Mouse (Mus musculus) heart, embryonic 16.5 days (tissue): ENCODE measurements around the gene Fndc9. TPM values are rescaled to one million over a fixed set of nuclear protein-coding genes. Genes with fewer than 3 reads are reported as not detected.

Source experiments
- ATAC-seq: fragments of 200-750 bp; cut with Nextera tagmentation; replicated peaks from 2 replicates; pipeline ENCODE4 v1.8.0; 2017; ENCODE audit warnings: moderate number of reproducible peaks; ENCODE audit not compliant: insufficient read depth, low FRiP score; ENCODE audit errors: extremely low read depth
- H3K27ac ChIP-seq: fragments of 300-500 bp; sonication (generic); 2 replicates; pipeline ENCODE4 v1.5.1; 2014; ENCODE audit warnings: mild to moderate bottlenecking, low read length, control low read depth, moderate library complexity
- H3K27me3 ChIP-seq: fragments of 300-500 bp; sonication (generic); 2 replicates; pipeline ENCODE4 v1.6.1; 2014; ENCODE audit warnings: low read length, mixed read lengths; ENCODE audit not compliant: control insufficient read depth, insufficient read depth
- H3K36me3 ChIP-seq: fragments of 300-500 bp; sonication (generic); 2 replicates; pipeline ENCODE4 v1.6.1; 2014; ENCODE audit not compliant: control insufficient read depth, insufficient read depth
- H3K4me1 ChIP-seq: fragments of 300-500 bp; sonication (generic); 2 replicates; pipeline ENCODE4 v1.6.1; 2014; ENCODE audit warnings: low read length, mixed read lengths; ENCODE audit not compliant: control insufficient read depth, insufficient read depth
- H3K4me2 ChIP-seq: fragments of 300-500 bp; sonication (generic); 2 replicates; pipeline ENCODE4 v1.6.1; 2014; ENCODE audit warnings: low read depth, mild to moderate bottlenecking, control low read depth, low read length
- H3K4me3 ChIP-seq: fragments of 300-500 bp; sonication (generic); 2 replicates; pipeline ENCODE4 v1.5.1; 2014; ENCODE audit warnings: mild to moderate bottlenecking, control low read depth, low read length
- H3K9ac ChIP-seq: fragments of 300-500 bp; sonication (generic); 2 replicates; pipeline ENCODE4 v1.6.1; 2014; ENCODE audit warnings: low read length, control low read depth
- H3K9me3 ChIP-seq: fragments of 300-500 bp; sonication (generic); replicated peaks from 2 replicates; pipeline ENCODE4 v1.6.1; 2016; ENCODE audit warnings: low read length; ENCODE audit not compliant: control insufficient read depth
- WGBS: fragments of 180-500 bp; shearing (Covaris S2); extraction: QIAGEN DNeasy Blood & Tissue Kit; methylation state at CpG from one replicate; pipeline ENCODE4 v1.1.7; 2014; 5-methylcytosine and 5-hydroxymethylcytosine counted together
- polyA plus RNA-seq: library from polyadenylated mRNA; unstranded; fragments of >200 nt; fragmentation: Nextera tagmentation; extraction: Ambion mirVana; gene quantifications from 2 replicates; pipeline ENCODE4 v1.2.1, GENCODE M21; 2015

Gene Fndc9
- polyA plus RNA-seq, 1 experiment from 2014 or later = 0.08 TPM

- no peaks in the 10 kb centered on the region for H3K4me1 ChIP-seq
- no peak overlapping the region for H3K27ac ChIP-seq
- WGBS = 90% methylated on average over 11 of the region's 11 CpGs
- no peaks in the 10 kb centered on the region for H3K27me3 ChIP-seq
- no peak for ATAC-seq
- H3K9ac ChIP-seq = no peak overlapping the region
- peaks cover 2% of the 10 kb centered on the region for H3K36me3 ChIP-seq
- H3K9me3 ChIP-seq = no peaks in the 10 kb centered on the region
- no peak overlapping the region for H3K4me2 ChIP-seq
- H3K4me3 ChIP-seq = no peak overlapping the region
Measured at GRCm38 (mm10) chr11:46263291-46263690, 28.0 kb downstream of the Fndc9 start.

- H3K4me2 ChIP-seq = no peak overlapping the region
- no peak overlapping the region for H3K4me3 ChIP-seq
- H3K27ac ChIP-seq = no peak overlapping the region
- peaks cover 3% of the 10 kb centered on the region for H3K36me3 ChIP-seq
- H3K9ac ChIP-seq = no peak overlapping the region
- H3K4me1 ChIP-seq = no peaks in the 10 kb centered on the region
- H3K27me3 ChIP-seq = no peaks in the 10 kb centered on the region
- no peaks in the 10 kb centered on the region for H3K9me3 ChIP-seq
- no peak for ATAC-seq
- 72% methylated on average over 3 of the region's 3 CpGs for WGBS
Measured at GRCm38 (mm10) chr11:46264584-46264983, 29.3 kb downstream of the Fndc9 start.

GRCm38 (mm10) chr11:46265031-46265786, 29.9 kb downstream of the Fndc9 start:
- no peak overlapping the region for H3K27ac ChIP-seq
- H3K9me3 ChIP-seq = no peaks in the 10 kb centered on the region
- no peaks in the 10 kb centered on the region for H3K4me1 ChIP-seq
- no peak for ATAC-seq
- H3K27me3 ChIP-seq = no peaks in the 10 kb centered on the region
- H3K4me3 ChIP-seq = no peak overlapping the region
- whole genome bisulfite sequencing = 81% methylated on average over 11 of the region's 11 CpGs
- H3K9ac ChIP-seq = no peak overlapping the region
- no peak overlapping the region for H3K4me2 ChIP-seq
- peaks cover 3% of the 10 kb centered on the region for H3K36me3 ChIP-seq

GRCm38 (mm10) chr11:46268991-46269390, 33.7 kb downstream of the Fndc9 start:
- ATAC-seq = no peak
- no peaks in the 10 kb centered on the region for H3K9me3 ChIP-seq
- 17% methylated on average over 7 of the region's 7 CpGs for WGBS
- H3K27me3 ChIP-seq = no peaks in the 10 kb centered on the region
- no peak overlapping the region for H3K27ac ChIP-seq
- peaks cover 3% of the 10 kb centered on the region for H3K36me3 ChIP-seq
- H3K4me2 ChIP-seq = no peak overlapping the region
- H3K4me1 ChIP-seq = no peaks in the 10 kb centered on the region
- no peak overlapping the region for H3K4me3 ChIP-seq
- H3K9ac ChIP-seq = no peak overlapping the region

GRCm38 (mm10) chr11:46269391-46269790, 34.1 kb downstream of the Fndc9 start:
- 73% methylated on average over 9 of the region's 9 CpGs for WGBS
- Histone ChIP-seq H3K27me3 (no peaks in the 10 kb centered on the region), H3K36me3 (peaks cover 3% of the 10 kb centered on the region), H3K4me1 (no peaks in the 10 kb centered on the region), H3K9me3 (no peaks in the 10 kb centered on the region), H3K4me2 (no peak overlapping the region), H3K27ac (no peak overlapping the region), H3K9ac (no peak overlapping the region), H3K4me3 (no peak overlapping the region)
- ATAC-seq = no peak

GRCm38 (mm10) chr11:46269893-46270292, 34.6 kb downstream of the Fndc9 start:
- H3K27ac ChIP-seq = no peak overlapping the region

GRCm38 (mm10) chr11:46272058-46272681, 36.8 kb downstream of the Fndc9 start:
- Histone ChIP-seq H3K36me3 (peaks cover 3% of the 10 kb centered on the region), H3K4me1 (no peaks in the 10 kb centered on the region), H3K9ac (no peak overlapping the region), H3K4me2 (no peak overlapping the region), H3K9me3 (no peaks in the 10 kb centered on the region), H3K27me3 (no peaks in the 10 kb centered on the region), H3K4me3 (no peak overlapping the region), H3K27ac (no peak overlapping the region)
- WGBS = 72% methylated on average over 8 of the region's 8 CpGs
- no peak for ATAC-seq

More at GRCm38 (mm10) chr11:46269893-46270292, 34.6 kb downstream of the Fndc9 start:
- no peak overlapping the region for H3K4me3 ChIP-seq
- no peaks in the 10 kb centered on the region for H3K27me3 ChIP-seq
- H3K9ac ChIP-seq = no peak overlapping the region
- peaks cover 3% of the 10 kb centered on the region for H3K36me3 ChIP-seq
- 65% methylated on average over 3 of the region's 3 CpGs for WGBS
- no peaks in the 10 kb centered on the region for H3K4me1 ChIP-seq
- no peak overlapping the region for H3K4me2 ChIP-seq
- no peak for ATAC-seq
- no peaks in the 10 kb centered on the region for H3K9me3 ChIP-seq

- no peak overlapping the region for H3K27ac ChIP-seq
- H3K36me3 ChIP-seq = no peaks in the 10 kb centered on the region
- ATAC-seq = no peak
- H3K4me2 ChIP-seq = no peak overlapping the region
- no peaks in the 10 kb centered on the region for H3K4me1 ChIP-seq
- no peak overlapping the region for H3K4me3 ChIP-seq
- H3K9ac ChIP-seq = no peak overlapping the region
- H3K9me3 ChIP-seq = no peaks in the 10 kb centered on the region
- no peaks in the 10 kb centered on the region for H3K27me3 ChIP-seq
- 84% methylated on average over 3 of the region's 3 CpGs for WGBS
Measured at GRCm38 (mm10) chr11:46273969-46274368, 38.6 kb downstream of the Fndc9 start.

- Histone ChIP-seq H3K9me3 (no peaks in the 10 kb centered on the region), H3K27me3 (no peaks in the 10 kb centered on the region), H3K4me2 (no peak overlapping the region), H3K4me3 (no peak overlapping the region), H3K4me1 (no peaks in the 10 kb centered on the region), H3K9ac (no peak overlapping the region), H3K36me3 (no peaks in the 10 kb centered on the region), H3K27ac (no peak overlapping the region)
- 1% methylated on average over 6 of the region's 6 CpGs for WGBS
- peak; percentile 82 for ATAC-seq
Measured at GRCm38 (mm10) chr11:46275302-46275701, 40.0 kb downstream of the Fndc9 start.
